Mouse (Mus musculus) forebrain, embryonic 16.5 days (tissue): ENCODE measurements around the gene Phykpl. TPM values are rescaled to one million over a fixed set of nuclear protein-coding genes. Genes with fewer than 3 reads are reported as not detected.
A peak's percentile ranks its signal among the peaks of the same experiment; 100 is the strongest.

Experiments used
- ATAC-seq: fragments of 200-750 bp; cut with Nextera tagmentation; 2 replicates; pipeline ENCODE4 v1.8.0; 2017; ENCODE audit warnings: mild to moderate bottlenecking, moderate library complexity
- H3K27ac ChIP-seq: fragments of 300-500 bp; sonication (generic); 2 replicates; pipeline ENCODE4 v1.5.1; 2014; ENCODE audit warnings: low read length, control low read depth
- H3K27me3 ChIP-seq: fragments of 300-500 bp; sonication (generic); replicated peaks from 2 replicates; pipeline ENCODE4 v1.6.1; 2014; ENCODE audit warnings: low read length; ENCODE audit not compliant: control insufficient read depth, insufficient read depth
- H3K36me3 ChIP-seq: fragments of 300-500 bp; sonication (generic); 2 replicates; pipeline ENCODE4 v1.6.1; 2014; ENCODE audit not compliant: control insufficient read depth, insufficient read depth
- H3K4me1 ChIP-seq: fragments of 300-500 bp; sonication (generic); replicated peaks from 2 replicates; pipeline ENCODE4 v1.6.1; 2014; ENCODE audit warnings: low read length; ENCODE audit not compliant: control insufficient read depth, insufficient read depth
- H3K4me2 ChIP-seq: fragments of 300-500 bp; sonication (generic); 2 replicates; pipeline ENCODE4 v1.6.1; 2014; ENCODE audit warnings: mild to moderate bottlenecking, low read length, control low read depth
- H3K4me3 ChIP-seq: fragments of 300-500 bp; sonication (generic); replicated peaks from 2 replicates; pipeline ENCODE4 v1.5.1; 2014; ENCODE audit warnings: mild to moderate bottlenecking, low read length, control low read depth
- H3K9ac ChIP-seq: fragments of 300-500 bp; sonication (generic); replicated peaks from 2 replicates; pipeline ENCODE4 v1.6.1; 2014; ENCODE audit warnings: low read depth, low read length, control low read depth
- H3K9me3 ChIP-seq: fragments of 300-500 bp; sonication (generic); 2 replicates; pipeline ENCODE4 v1.6.1; 2016; ENCODE audit warnings: low read length; ENCODE audit not compliant: control insufficient read depth
- WGBS: fragments of 180-500 bp; shearing (Covaris S2); extraction: QIAGEN DNeasy Blood & Tissue Kit; methylation state at CpG from one replicate; pipeline ENCODE4 v1.1.7; 2014; 5-methylcytosine and 5-hydroxymethylcytosine counted together
- polyA plus RNA-seq: library from polyadenylated mRNA; unstranded; fragments of >200 nt; fragmentation: Nextera tagmentation; extraction: Ambion mirVana; gene quantifications from 2 replicates; pipeline ENCODE4 v1.2.1, GENCODE M21; 2015

Gene Phykpl
- polyA plus RNA-seq, 1 experiment from 2014 or later: 11.8 TPM

DNA sequence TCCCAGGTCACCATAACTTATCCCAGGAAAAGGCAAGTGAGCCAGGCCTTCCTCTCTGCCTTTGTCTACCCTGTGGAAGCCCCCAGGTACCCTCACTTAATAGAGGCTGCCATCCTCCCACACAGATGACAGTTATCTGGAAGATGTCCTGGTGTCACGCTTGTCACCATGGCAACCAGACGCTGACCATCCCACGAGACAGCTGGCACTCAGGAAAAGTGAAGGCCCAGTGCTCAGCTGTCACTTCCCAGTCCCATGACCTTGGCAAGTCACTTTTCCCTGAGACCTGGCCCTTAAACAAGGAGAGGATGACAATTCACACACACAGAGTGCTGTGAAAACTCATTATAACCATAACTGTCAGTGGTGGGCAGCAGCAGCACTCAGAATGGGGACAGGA is 32.5 kb upstream of the Phykpl start:
- Histone ChIP-seq H3K27me3 (no peaks in the 10 kb centered on the region), H3K27ac (no peak overlapping the region), H3K4me2 (no peak overlapping the region), H3K36me3 (no peaks in the 10 kb centered on the region), H3K4me3 (no peak overlapping the region), H3K9ac (no peak overlapping the region), H3K9me3 (no peaks in the 10 kb centered on the region), H3K4me1 (0 out of 2 replicates have a peak, but pooled peaks cover 3% of the 10 kb centered on the region)
- WGBS: 64% methylated on average over 3 of the region's 3 CpGs
- ATAC-seq: no peak

DNA sequence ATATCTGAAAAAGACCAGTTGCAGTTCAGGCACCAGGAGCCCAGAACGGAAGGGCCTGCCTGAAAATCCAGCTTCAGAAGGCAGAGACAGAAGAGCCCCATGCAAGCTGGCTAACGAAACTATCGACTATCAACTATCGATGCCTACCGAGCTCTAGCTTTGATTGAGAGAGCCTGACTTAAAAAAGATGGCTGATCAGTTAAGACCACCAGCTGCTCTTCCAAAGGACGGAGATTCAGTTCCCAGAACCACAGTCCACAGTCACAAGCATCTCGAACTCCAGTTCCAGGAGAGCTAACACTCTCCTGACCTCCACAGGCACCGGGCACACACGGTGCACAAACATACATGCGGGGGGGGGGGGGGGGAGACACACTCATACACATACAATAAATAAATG is 30.0 kb upstream of the Phykpl start:
- 72% methylated on average over 9 of the region's 10 CpGs for WGBS

DNA sequence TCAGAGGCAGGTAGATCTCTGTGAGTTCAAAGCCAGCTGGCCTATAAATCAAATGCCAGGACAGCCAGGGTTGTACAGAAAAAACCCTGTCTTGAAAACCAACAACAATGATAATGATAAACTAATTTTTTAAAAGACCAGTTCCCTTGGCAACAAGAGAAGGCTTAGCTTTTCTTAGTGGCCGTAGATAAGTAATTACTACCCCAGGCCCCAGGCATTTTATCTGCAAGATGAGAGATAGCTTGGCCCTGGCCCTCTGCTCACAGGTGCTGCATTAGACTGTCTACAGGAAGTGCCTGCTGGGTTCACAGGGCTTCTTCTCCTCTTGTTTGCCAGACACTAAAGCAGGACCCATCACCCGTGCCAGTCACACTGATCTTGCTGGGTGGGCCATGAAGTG is 29.5 kb upstream of the Phykpl start:
- Histone ChIP-seq H3K4me1 (0 out of 2 replicates have a peak, but pooled peaks cover 3% of the 10 kb centered on the region), H3K4me2 (no peak overlapping the region), H3K36me3 (no peaks in the 10 kb centered on the region), H3K4me3 (no peak overlapping the region), H3K9me3 (no peaks in the 10 kb centered on the region), H3K27ac (no peak overlapping the region), H3K9ac (no peak overlapping the region), H3K27me3 (no peaks in the 10 kb centered on the region)
- ATAC-seq: no peak
- 77% methylated on average over 2 of the region's 2 CpGs for WGBS

More for the DNA sequence above, 30.0 kb upstream of the Phykpl start:
- Histone ChIP-seq H3K27ac (no peak overlapping the region), H3K27me3 (no peaks in the 10 kb centered on the region), H3K4me1 (0 out of 2 replicates have a peak, but pooled peaks cover 3% of the 10 kb centered on the region), H3K4me3 (peak overlapping the region; percentile 20; the same call in 1 of the 2 replicates), H3K36me3 (no peaks in the 10 kb centered on the region), H3K9ac (no peak overlapping the region), H3K9me3 (no peaks in the 10 kb centered on the region), H3K4me2 (peak overlapping the region; percentile 19; the same call in 1 of the 2 replicates)
- ATAC-seq: no peak

DNA sequence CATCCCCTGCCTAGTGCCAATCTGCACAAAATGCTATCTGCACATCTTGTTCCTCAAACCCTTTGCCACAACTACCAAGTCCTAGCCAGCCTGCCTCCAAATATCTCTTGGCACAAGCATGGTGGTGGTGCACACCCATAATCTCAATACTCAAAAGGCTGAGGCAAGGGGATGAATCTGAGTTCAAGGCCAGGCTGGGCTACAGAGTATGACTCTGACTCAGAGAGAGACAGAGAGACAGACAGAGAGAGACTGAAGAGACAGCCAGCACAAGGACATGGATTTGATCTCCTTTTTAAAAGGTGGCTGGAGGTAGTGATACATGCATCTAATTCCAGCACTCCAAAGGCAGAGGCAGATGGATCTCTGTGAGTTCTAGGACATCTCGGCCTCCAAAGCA is 21.3 kb upstream of the Phykpl start:
- H3K9ac ChIP-seq: no peak overlapping the region
- 82% methylated on average over 1 of the region's 1 CpGs for WGBS
- no peak overlapping the region for H3K27ac ChIP-seq
- ATAC-seq: no peak
- H3K4me2 ChIP-seq: no peak overlapping the region
- no peaks in the 10 kb centered on the region for H3K27me3 ChIP-seq
- H3K4me3 ChIP-seq: no peak overlapping the region
- H3K36me3 ChIP-seq: no peaks in the 10 kb centered on the region
- no peaks in the 10 kb centered on the region for H3K4me1 ChIP-seq
- H3K9me3 ChIP-seq: no peaks in the 10 kb centered on the region

DNA sequence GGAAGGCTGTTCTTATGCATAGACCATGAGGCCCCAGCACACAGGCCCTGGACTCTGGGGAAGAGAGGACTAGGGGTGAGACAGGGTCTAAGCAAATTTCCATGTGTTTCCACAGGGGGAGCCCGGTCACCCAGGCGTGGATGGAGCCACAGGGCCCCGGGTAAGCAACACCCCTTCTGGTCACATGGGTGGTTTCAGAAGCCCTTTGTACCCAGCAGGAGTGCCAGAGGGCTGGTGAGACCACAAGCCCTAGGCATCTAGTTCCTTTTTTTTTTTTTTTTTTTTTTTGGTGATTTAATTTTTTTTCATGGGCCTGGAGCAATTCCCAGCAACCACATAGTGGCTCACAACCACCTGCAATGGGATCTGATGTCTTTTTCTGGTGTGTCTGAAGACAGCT is 19.5 kb upstream of the Phykpl start:
- Histone ChIP-seq H3K36me3 (no peaks in the 10 kb centered on the region), H3K27me3 (no peaks in the 10 kb centered on the region), H3K4me3 (no peak overlapping the region), H3K27ac (no peak overlapping the region), H3K4me1 (no peaks in the 10 kb centered on the region), H3K4me2 (no peak overlapping the region), H3K9me3 (no peaks in the 10 kb centered on the region), H3K9ac (no peak overlapping the region)
- ATAC-seq: no peak
- WGBS: 26% methylated on average over 3 of the region's 3 CpGs

DNA sequence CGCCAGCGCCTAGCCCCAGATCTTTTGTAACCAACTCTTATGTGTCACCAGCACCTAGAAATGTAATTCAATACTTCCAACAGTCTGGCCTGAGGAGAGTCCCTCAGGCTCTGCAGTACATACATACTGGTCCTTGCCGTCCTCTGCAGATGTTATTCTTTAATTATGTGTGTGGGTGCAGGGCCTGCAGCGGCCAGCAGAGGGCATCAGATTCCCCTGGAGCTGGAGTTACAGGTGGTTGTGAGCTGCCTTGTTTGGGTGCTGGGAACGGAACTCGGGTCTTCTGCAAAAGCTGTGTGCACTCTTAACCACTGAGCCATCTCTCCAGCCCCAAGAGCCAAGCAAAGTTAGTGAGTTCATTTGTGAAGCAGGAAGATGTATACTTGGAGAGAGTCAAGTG is 18.6 kb upstream of the Phykpl start:
- Histone ChIP-seq H3K9ac (no peak overlapping the region), H3K27me3 (no peaks in the 10 kb centered on the region), H3K36me3 (no peaks in the 10 kb centered on the region), H3K27ac (no peak overlapping the region), H3K9me3 (no peaks in the 10 kb centered on the region), H3K4me1 (no peaks in the 10 kb centered on the region), H3K4me2 (no peak overlapping the region), H3K4me3 (no peak overlapping the region)
- ATAC-seq: no peak
- 91% methylated on average over 6 of the region's 6 CpGs for WGBS

DNA sequence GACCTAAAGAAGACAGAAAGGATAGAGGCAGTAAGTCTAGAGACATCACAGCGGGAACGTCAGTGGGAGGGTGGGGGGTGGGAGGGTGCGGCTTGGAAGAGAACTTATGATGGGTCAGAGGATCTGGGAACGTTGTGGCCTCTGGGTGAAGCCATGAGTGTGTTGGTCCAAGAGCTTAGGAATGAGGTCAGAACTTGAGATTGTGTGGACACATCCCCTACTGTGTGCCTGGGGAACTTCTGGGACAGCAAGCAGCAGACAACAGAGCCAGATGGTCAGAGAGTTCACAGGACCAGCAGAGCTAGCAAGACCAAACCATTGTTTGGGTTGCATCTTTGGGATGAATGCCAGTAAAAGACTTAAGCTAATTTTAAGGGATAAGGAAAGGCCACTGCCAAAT is 15.8 kb upstream of the Phykpl start:
- Histone ChIP-seq H3K27ac (no peak overlapping the region), H3K9ac (no peak overlapping the region)
- 92% methylated on average over 4 of the region's 4 CpGs for WGBS

DNA sequence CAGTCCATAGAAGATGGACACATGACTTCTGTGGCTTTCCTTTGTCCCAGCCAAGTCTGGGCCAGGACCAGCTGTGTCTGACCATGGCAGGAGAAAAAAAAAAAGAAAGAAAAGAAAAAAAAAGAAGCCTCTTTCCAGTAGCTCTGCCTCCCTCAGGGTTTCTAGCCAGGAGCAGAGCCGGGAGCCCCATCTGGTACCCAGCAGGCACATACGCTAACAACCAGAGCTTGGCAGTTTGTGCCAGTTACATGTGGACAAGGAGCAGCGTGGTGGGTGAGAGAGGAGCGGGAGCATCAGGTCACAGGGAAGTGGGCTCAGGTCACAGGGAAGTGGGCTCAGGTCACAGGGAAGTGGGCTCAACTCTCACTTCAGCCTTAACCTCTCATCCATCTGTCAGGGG is 8.1 kb upstream of the Phykpl start:
- H3K4me3 ChIP-seq: no peak overlapping the region
- no peaks in the 10 kb centered on the region for H3K9me3 ChIP-seq
- WGBS: 49% methylated on average over 4 of the region's 4 CpGs
- no peak for ATAC-seq
- H3K36me3 ChIP-seq: no peaks in the 10 kb centered on the region
- H3K27me3 ChIP-seq: no peaks in the 10 kb centered on the region
- peak overlapping the region; percentile 50; the same call in 1 of the 2 replicates for H3K27ac ChIP-seq
- no peak overlapping the region for H3K9ac ChIP-seq
- H3K4me1 ChIP-seq: peaks cover 6% of the 10 kb centered on the region
- no peak overlapping the region for H3K4me2 ChIP-seq

More for the DNA sequence above, 15.8 kb upstream of the Phykpl start:
- ATAC-seq: no peak
- H3K4me2 ChIP-seq: no peak overlapping the region
- H3K4me3 ChIP-seq: no peak overlapping the region
- no peaks in the 10 kb centered on the region for H3K9me3 ChIP-seq
- H3K36me3 ChIP-seq: no peaks in the 10 kb centered on the region
- no peaks in the 10 kb centered on the region for H3K27me3 ChIP-seq
- H3K4me1 ChIP-seq: no peaks in the 10 kb centered on the region

DNA sequence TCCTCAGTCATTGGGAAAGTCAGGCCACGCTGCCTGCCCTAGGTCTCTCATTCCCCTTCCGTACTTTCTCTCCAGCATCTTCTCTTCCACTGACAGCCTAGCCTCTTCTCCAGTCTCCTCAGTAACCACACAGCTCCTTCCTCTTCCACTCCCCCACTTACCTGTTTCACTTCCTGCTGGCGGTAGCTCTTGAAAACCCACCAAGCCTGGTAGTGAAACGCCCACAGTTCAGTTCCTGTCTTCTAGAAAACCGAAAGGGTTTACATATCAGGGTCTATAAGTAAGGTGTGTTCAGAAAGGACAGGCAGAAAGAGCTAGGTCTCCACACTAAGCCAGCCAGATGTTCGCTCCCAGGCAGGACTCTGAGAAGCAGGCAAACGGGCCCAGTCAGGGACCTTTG is 7.0 kb upstream of the Phykpl start:
- Histone ChIP-seq H3K36me3 (no peaks in the 10 kb centered on the region), H3K4me3 (no peak overlapping the region), H3K9me3 (no peaks in the 10 kb centered on the region), H3K9ac (no peak overlapping the region), H3K27me3 (no peaks in the 10 kb centered on the region), H3K4me2 (no peak overlapping the region), H3K4me1 (peaks cover 6% of the 10 kb centered on the region), H3K27ac (no peak overlapping the region)
- no peak for ATAC-seq
- WGBS: 90% methylated on average over 7 of the region's 7 CpGs

DNA sequence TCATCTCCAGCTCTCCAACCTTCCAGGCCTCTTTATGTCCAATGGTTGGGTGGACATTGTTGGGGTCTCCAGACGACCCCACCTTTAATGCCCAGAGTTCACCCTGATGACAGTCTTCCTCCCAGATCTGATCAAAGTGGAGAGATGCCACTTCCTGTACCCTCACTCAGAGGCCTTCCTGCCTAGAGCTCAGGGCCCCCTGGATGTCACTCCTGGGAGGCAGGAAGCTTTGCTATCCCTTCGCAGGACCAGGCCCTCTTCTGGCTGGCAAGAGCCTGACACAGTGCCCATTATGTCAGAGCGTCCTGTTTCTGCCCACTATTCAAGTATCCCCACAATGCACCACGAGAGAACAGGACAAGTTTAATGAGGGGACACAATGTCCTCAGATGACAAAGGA is 5.5 kb upstream of the Phykpl start:
- no peaks in the 10 kb centered on the region for H3K36me3 ChIP-seq
- H3K4me3 ChIP-seq: no peak overlapping the region
- no peak overlapping the region for H3K27ac ChIP-seq
- H3K4me1 ChIP-seq: peaks cover 8% of the 10 kb centered on the region
- no peaks in the 10 kb centered on the region for H3K9me3 ChIP-seq
- no peak overlapping the region for H3K9ac ChIP-seq
- H3K27me3 ChIP-seq: no peaks in the 10 kb centered on the region
- H3K4me2 ChIP-seq: no peak overlapping the region
- no peak for ATAC-seq
- WGBS: 54% methylated on average over 4 of the region's 4 CpGs
